Mouse (Mus musculus) kidney, embryonic 16.5 days (tissue): ENCODE measurements around the gene Megf6. TPM values are rescaled to one million over a fixed set of nuclear protein-coding genes. Genes with fewer than 3 reads are reported as not detected.
A peak's percentile ranks its signal among the peaks of the same experiment; 100 is the strongest.

ENCODE experiments used
- ATAC-seq: fragments of 200-750 bp; cut with Nextera tagmentation; 2 replicates; pipeline ENCODE4 v1.8.0; 2017; ENCODE audit warnings: moderate TSS enrichment; ENCODE audit not compliant: low FRiP score, low TSS enrichment
- H3K27ac ChIP-seq: fragments of 300-500 bp; sonication (generic); 2 replicates; pipeline ENCODE4 v1.5.1; 2014; ENCODE audit warnings: low read length
- H3K27me3 ChIP-seq: fragments of 300-500 bp; sonication (generic); 2 replicates; pipeline ENCODE4 v1.6.1; 2014; ENCODE audit warnings: low read length, control low read depth, mixed read lengths; ENCODE audit not compliant: insufficient read depth
- H3K36me3 ChIP-seq: fragments of 300-500 bp; sonication (generic); 2 replicates; pipeline ENCODE4 v1.6.1; 2014; ENCODE audit warnings: low read length, control low read depth, mixed read lengths; ENCODE audit not compliant: insufficient read depth
- H3K4me1 ChIP-seq: fragments of 300-500 bp; sonication (generic); 2 replicates; pipeline ENCODE4 v1.6.1; 2014; ENCODE audit warnings: low read length, control low read depth, mixed read lengths; ENCODE audit not compliant: insufficient read depth
- H3K4me2 ChIP-seq: fragments of 300-500 bp; sonication (generic); replicated peaks from 2 replicates; pipeline ENCODE4 v1.6.1; 2014; ENCODE audit warnings: low read depth, low read length
- H3K4me3 ChIP-seq: fragments of 300-500 bp; sonication (generic); 2 replicates; pipeline ENCODE4 v1.5.1; 2014; ENCODE audit warnings: mild to moderate bottlenecking, low read length
- H3K9ac ChIP-seq: fragments of 300-500 bp; sonication (generic); replicated peaks from 2 replicates; pipeline ENCODE4 v1.6.1; 2014; ENCODE audit warnings: low read length
- H3K9me3 ChIP-seq: fragments of 300-500 bp; sonication (generic); 2 replicates; pipeline ENCODE4 v1.6.1; 2016; ENCODE audit warnings: low read length, control low read depth
- WGBS: fragments of 180-500 bp; shearing (Covaris S2); extraction: QIAGEN DNeasy Blood & Tissue Kit; methylation state at CpG from one replicate; pipeline ENCODE4 v1.1.7; 2014; 5-methylcytosine and 5-hydroxymethylcytosine counted together
- polyA plus RNA-seq: library from polyadenylated mRNA; unstranded; fragments of >200 nt; fragmentation: Nextera tagmentation; extraction: Ambion mirVana; gene quantifications from 2 replicates; pipeline ENCODE4 v1.2.1, GENCODE M21; 2015

Megf6 gene
- 12.3 and 15.7 TPM in 2 replicates for polyA plus RNA-seq

DNA sequence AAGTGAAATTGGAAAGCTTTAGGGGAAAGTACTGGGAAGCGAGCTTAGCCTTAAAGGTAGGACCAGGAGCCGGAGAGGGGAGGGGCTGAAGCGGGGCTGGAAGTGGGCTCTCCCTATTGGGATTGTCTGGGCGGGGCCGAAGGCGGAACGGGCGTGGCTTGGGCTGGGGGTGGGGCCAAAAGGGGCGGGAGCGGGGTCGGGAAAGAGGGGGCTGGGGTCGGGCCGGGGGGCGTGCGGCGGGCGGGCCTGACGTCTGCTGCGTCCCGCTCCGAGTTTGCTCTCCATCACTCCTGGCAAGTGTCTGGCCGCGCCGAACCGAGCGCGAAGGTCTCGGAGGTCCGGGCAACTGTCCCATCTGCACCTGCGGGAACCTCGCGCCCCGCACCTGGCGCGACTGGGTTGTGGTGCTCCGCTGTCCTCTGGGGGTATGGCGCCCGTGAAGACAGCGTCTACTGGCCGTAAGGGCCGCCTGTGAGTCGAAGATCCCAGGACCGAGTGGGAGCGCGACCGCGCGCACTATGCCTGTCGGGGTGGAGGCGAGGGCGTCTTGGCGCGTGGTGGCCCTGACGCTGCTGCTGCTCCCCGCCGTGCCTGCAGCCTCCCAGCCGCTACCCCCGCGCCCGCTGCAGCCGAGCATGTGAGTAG lies at the start of gene Megf6:
Gene Megf6 (plus strand): TSS at position 225 of the 645 bp plus-strand sequence.
- Histone ChIP-seq H3K27me3 (peaks cover 50% of the 10 kb centered on the region), H3K36me3 (no peaks in the 10 kb centered on the region), H3K27ac (no peak within 1 kb of the TSS), H3K4me1 (peaks cover 16% of the 10 kb centered on the region), H3K4me3 (peak within 1 kb of the TSS; percentile 62), H3K9me3 (no peaks in the 10 kb centered on the region), H3K4me2 (peak within 1 kb of the TSS; percentile 95), H3K9ac (peak within 1 kb of the TSS; percentile 61)
- WGBS: under 1% methylated on average over 52 of the region's 61 CpGs
- peak; percentile 72 for ATAC-seq

DNA sequence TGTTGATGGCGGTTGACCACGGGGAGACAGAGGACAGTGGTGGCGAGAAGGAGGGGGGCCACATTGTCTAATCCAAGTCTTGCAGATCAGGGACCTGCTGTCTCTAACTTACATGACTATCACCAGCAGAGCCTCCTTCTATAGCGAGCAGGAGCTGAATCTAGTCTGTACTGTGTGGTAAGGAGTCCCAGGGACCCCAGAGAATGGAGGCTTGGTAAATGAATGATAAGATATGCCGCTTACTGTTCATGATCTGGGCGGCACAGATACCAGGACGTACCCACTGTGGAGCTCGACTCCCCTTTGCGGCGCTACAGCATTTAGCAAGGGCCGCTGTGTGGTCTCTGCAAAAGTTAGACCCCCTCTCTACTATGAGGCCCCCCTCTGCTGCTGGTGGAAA lies 48.7 kb upstream of the Megf6 start:
- no peak overlapping the region for H3K4me2 ChIP-seq
- no peak for ATAC-seq
- no peak overlapping the region for H3K9ac ChIP-seq
- H3K36me3 ChIP-seq: no peaks in the 10 kb centered on the region
- H3K27me3 ChIP-seq: peaks cover 3% of the 10 kb centered on the region; the same call in 1 of the 2 replicates
- H3K4me1 ChIP-seq: no peaks in the 10 kb centered on the region
- WGBS: 84% methylated on average over 11 of the region's 11 CpGs
- H3K27ac ChIP-seq: no peak overlapping the region
- no peak overlapping the region for H3K4me3 ChIP-seq
- no peaks in the 10 kb centered on the region for H3K9me3 ChIP-seq

GRCm38 (mm10) chr4:154122374-154122773 lies 48.2 kb upstream of the Megf6 start:
- Histone ChIP-seq H3K4me1 (no peaks in the 10 kb centered on the region), H3K27me3 (peaks cover 3% of the 10 kb centered on the region; the same call in 1 of the 2 replicates), H3K9me3 (no peaks in the 10 kb centered on the region), H3K4me3 (no peak overlapping the region), H3K36me3 (no peaks in the 10 kb centered on the region), H3K4me2 (no peak overlapping the region), H3K27ac (no peak overlapping the region), H3K9ac (no peak overlapping the region)
- no peak for ATAC-seq
- 77% methylated on average over 7 of the region's 7 CpGs for WGBS

DNA sequence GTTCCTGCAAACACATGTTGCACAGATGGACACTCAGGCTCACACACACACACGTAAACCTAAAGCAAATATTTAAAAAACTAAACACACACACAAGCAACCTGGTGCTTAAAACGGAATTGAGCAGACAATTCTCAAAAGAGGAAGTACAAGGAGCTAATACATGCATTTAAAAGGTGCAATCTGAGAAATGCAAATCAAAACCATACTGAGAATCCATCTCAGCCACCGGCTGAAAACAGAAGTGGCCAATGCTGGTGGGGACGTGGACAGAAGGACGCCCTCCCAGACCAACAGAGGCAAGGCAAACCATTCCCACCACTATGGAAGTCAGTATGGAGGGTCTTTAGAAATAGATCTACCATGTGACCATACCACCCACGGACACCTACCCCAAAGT lies 47.0 kb upstream of the Megf6 start:
- no peak for ATAC-seq
- 80% methylated on average over 6 of the region's 6 CpGs for WGBS

GRCm38 (mm10) chr4:154125202-154125601 lies 45.3 kb upstream of the Megf6 start:
- H3K4me3 ChIP-seq: no peak overlapping the region
- peaks cover 11% of the 10 kb centered on the region; the same call in 1 of the 2 replicates for H3K27me3 ChIP-seq
- no peaks in the 10 kb centered on the region for H3K4me1 ChIP-seq
- no peak overlapping the region for H3K9ac ChIP-seq
- WGBS: 62% methylated on average over 5 of the region's 5 CpGs
- H3K9me3 ChIP-seq: no peaks in the 10 kb centered on the region
- ATAC-seq: no peak
- H3K27ac ChIP-seq: no peak overlapping the region
- no peaks in the 10 kb centered on the region for H3K36me3 ChIP-seq
- H3K4me2 ChIP-seq: no peak overlapping the region

More for the DNA sequence above, 47.0 kb upstream of the Megf6 start:
- Histone ChIP-seq H3K9ac (no peak overlapping the region), H3K27ac (no peak overlapping the region), H3K27me3 (peaks cover 8% of the 10 kb centered on the region; the same call in 1 of the 2 replicates), H3K4me1 (no peaks in the 10 kb centered on the region), H3K4me3 (no peak overlapping the region), H3K36me3 (no peaks in the 10 kb centered on the region), H3K9me3 (no peaks in the 10 kb centered on the region), H3K4me2 (no peak overlapping the region)

DNA sequence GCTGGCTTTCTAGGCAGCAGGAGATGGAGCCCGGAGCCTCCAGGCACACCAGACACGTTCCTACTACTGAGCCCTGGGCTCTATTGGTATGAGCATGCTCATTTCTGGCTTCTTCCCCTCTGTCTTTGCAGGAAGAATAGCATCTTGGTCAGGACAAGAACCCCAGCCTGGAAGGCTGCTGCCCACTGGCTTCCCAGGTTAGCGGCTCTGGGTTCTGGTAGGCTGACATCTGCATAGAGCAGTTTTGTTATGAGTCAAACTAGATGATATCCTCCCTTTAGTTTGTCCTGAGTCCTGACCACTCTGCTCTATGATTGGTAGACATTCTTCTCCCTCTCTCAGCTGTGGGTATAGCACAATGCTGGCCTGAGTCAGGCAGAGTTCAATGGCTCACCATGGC lies 43.3 kb upstream of the Megf6 start:
- Histone ChIP-seq H3K9me3 (no peaks in the 10 kb centered on the region), H3K4me1 (no peaks in the 10 kb centered on the region), H3K9ac (no peak overlapping the region), H3K4me2 (no peak overlapping the region), H3K27me3 (peaks cover 13% of the 10 kb centered on the region; the same call in 1 of the 2 replicates), H3K4me3 (no peak overlapping the region), H3K36me3 (no peaks in the 10 kb centered on the region), H3K27ac (no peak overlapping the region)
- WGBS: 67% methylated on average over 3 of the region's 3 CpGs
- no peak for ATAC-seq

DNA sequence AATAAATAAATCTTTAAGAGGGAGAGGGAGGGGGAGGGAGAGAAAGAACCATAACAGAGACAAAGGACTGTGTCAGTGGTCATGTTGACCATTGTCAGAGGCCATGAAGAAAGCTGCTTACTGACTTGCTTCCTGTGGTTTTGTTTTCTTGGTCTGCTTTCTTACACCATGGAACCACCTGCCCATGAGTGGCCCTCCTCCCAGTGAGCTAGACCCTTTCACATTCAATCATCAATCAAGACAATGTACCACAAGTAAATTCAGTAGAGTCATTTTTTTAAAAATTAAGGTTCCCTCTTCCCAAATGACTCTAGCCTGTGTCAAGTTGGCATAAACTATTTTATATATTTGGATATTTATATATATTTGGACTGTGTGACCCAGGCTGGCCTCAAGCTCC lies 40.6 kb upstream of the Megf6 start:
- H3K27ac ChIP-seq: no peak overlapping the region
- no peaks in the 10 kb centered on the region for H3K36me3 ChIP-seq
- H3K9ac ChIP-seq: no peak overlapping the region
- H3K4me1 ChIP-seq: no peaks in the 10 kb centered on the region
- H3K27me3 ChIP-seq: peaks cover 13% of the 10 kb centered on the region; the same call in 1 of the 2 replicates
- no peak for ATAC-seq
- H3K9me3 ChIP-seq: no peaks in the 10 kb centered on the region
- no peak overlapping the region for H3K4me3 ChIP-seq
- H3K4me2 ChIP-seq: no peak overlapping the region

- Histone ChIP-seq H3K36me3 (no peaks in the 10 kb centered on the region), H3K4me3 (no peak overlapping the region), H3K4me1 (no peaks in the 10 kb centered on the region), H3K4me2 (no peak overlapping the region), H3K27me3 (peaks cover 17% of the 10 kb centered on the region), H3K27ac (no peak overlapping the region), H3K9ac (no peak overlapping the region), H3K9me3 (no peaks in the 10 kb centered on the region)
- ATAC-seq: no peak
- 85% methylated on average over 4 of the region's 4 CpGs for WGBS
Observed at GRCm38 (mm10) chr4:154131894-154132293, 38.6 kb upstream of the Megf6 start.

DNA sequence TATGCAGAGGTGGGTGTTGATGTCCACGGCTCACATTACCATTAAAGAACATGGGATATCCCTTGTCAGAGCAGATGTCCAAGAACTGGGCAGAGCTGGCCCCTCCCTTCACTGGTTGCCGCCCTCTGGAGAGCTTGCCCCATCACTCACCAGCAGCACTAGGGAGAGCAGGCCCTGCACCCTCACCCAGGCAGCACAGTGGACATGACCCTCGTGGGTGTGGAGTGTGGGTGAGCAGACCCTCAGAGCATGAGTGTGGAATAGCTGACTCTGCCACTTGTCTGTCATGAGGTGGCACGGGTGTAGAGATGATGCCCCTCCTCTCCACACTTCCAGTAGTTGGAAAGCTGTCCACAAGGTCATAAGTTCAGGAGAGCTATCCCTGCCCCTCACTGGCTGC lies 35.7 kb upstream of the Megf6 start:
- H3K27ac ChIP-seq: no peak overlapping the region
- H3K4me2 ChIP-seq: no peak overlapping the region
- peaks cover 8% of the 10 kb centered on the region; the same call in 1 of the 2 replicates for H3K4me1 ChIP-seq
- no peak overlapping the region for H3K4me3 ChIP-seq
- peak; percentile 44; the same call in 1 of the 2 replicates for ATAC-seq
- no peaks in the 10 kb centered on the region for H3K36me3 ChIP-seq
- WGBS: 51% methylated on average over 4 of the region's 4 CpGs
- H3K9ac ChIP-seq: no peak overlapping the region
- no peaks in the 10 kb centered on the region for H3K9me3 ChIP-seq
- H3K27me3 ChIP-seq: peaks cover 38% of the 10 kb centered on the region

- no peak overlapping the region for H3K4me2 ChIP-seq
- no peak overlapping the region for H3K27ac ChIP-seq
- H3K36me3 ChIP-seq: no peaks in the 10 kb centered on the region
- WGBS: 64% methylated on average over 5 of the region's 5 CpGs
- no peak overlapping the region for H3K4me3 ChIP-seq
- ATAC-seq: no peak
- peaks cover 26% of the 10 kb centered on the region for H3K4me1 ChIP-seq
- H3K9ac ChIP-seq: no peak overlapping the region
- H3K9me3 ChIP-seq: no peaks in the 10 kb centered on the region
- H3K27me3 ChIP-seq: peaks cover 56% of the 10 kb centered on the region
Observed at GRCm38 (mm10) chr4:154137139-154137538, 33.4 kb upstream of the Megf6 start.
